Mouse (Mus musculus) CH12.LX (cell line): ENCODE data around the gene Gas6. TPM values are rescaled to one million over a fixed set of nuclear protein-coding genes. Genes with fewer than 3 reads are reported as not detected.
A peak's percentile ranks its signal among the peaks of the same experiment; 100 is the strongest.

ENCODE experiments used
- DNase-seq: peaks from one replicate; pipeline ENCODE4 v3.0.0-alpha.2; 2013; ENCODE audit errors: extremely low read depth
- H3K27ac ChIP-seq: 2 replicates; pipeline ENCODE4 v1.5.1; 2012; ENCODE audit warnings: low read depth, mild to moderate bottlenecking, control low read depth, moderate library complexity; ENCODE audit not compliant: insufficient read depth
- H3K27me3 ChIP-seq: replicated peaks from 2 replicates; pipeline ENCODE3; 2012; ENCODE audit warnings: inconsistent platforms
- H3K36me3 ChIP-seq, 2 experiments: replicated peaks in 1 of 2; 2 replicates each; pipeline versions ENCODE3 to v1.6.1; 2012; ENCODE audit warnings: inconsistent platforms in 1 of 2, low read length in 1 of 2, mild to moderate bottlenecking in 1 of 2, mixed read lengths in 1 of 2, moderate library complexity in 1 of 2; ENCODE audit not compliant: control insufficient read depth in 1 of 2, insufficient read depth in 1 of 2
- H3K4me1 ChIP-seq, 2 experiments: 2 replicates each; pipeline ENCODE4 v1.6.1; 2012; ENCODE audit warnings: inconsistent platforms in 1 of 2, moderate library complexity in 1 of 2; ENCODE audit not compliant: insufficient read depth in 2 of 2, control insufficient read depth in 1 of 2
- H3K4me2 ChIP-seq: 2 replicates; pipeline ENCODE4 v1.6.1; 2012; ENCODE audit warnings: low read depth, mild to moderate bottlenecking, control low read depth; ENCODE audit not compliant: poor library complexity, insufficient read depth, severe bottlenecking
- H3K4me3 ChIP-seq, 3 experiments: fragments of 150-350 bp in 1 of 3; sonication (generic) in 1 of 3; replicated peaks in 1 of 3; 2 replicates each; pipeline versions ENCODE3 to v1.5.1; 2011 to 2012; ENCODE audit warnings: low read depth in 2 of 3, low read length in 2 of 3, mild to moderate bottlenecking in 2 of 3, moderate library complexity in 2 of 3, control low read depth in 1 of 3, improper control_type of control experiment in 1 of 3, inconsistent platforms in 1 of 3, mixed read lengths in 1 of 3; ENCODE audit not compliant: poor library complexity in 1 of 3
- H3K79me2 ChIP-seq: replicated peaks from 2 replicates; pipeline ENCODE4 v1.6.1; 2012; ENCODE audit warnings: mild to moderate bottlenecking, moderate library complexity; ENCODE audit not compliant: control insufficient read depth, poor library complexity, insufficient read depth, severe bottlenecking; ENCODE audit errors: extremely low read depth
- H3K9ac ChIP-seq: 2 replicates; pipeline ENCODE4 v1.6.1; 2012; ENCODE audit warnings: low read depth, mild to moderate bottlenecking, control low read depth, moderate library complexity; ENCODE audit not compliant: insufficient read depth
- H3K9me3 ChIP-seq: replicated peaks from 2 replicates; pipeline ENCODE3; 2012; ENCODE audit warnings: low read length, inconsistent platforms, mixed read lengths
- BHLHE40 ChIP-seq: IDR thresholded peaks from 2 replicates; pipeline ENCODE4 v1.6.1; 2011; ENCODE audit warnings: mild to moderate bottlenecking, low read depth, low read length, improper control_type of control experiment
- CHD1 ChIP-seq: IDR thresholded peaks from 2 replicates; pipeline ENCODE4 v1.6.1; 2012; ENCODE audit warnings: low read depth, low read length, improper control_type of control experiment, inconsistent platforms
- CHD2 ChIP-seq: IDR thresholded peaks from 2 replicates; pipeline ENCODE4 v1.6.1; 2011; ENCODE audit warnings: low read length, improper control_type of control experiment
- CTCF ChIP-seq, 2 experiments: IDR thresholded peaks in 1 of 2; conservative IDR thresholded peaks in 1 of 2; 2 replicates each; pipeline ENCODE4 v1.5.1; 2011 to 2012; ENCODE audit warnings: low read depth in 2 of 2, low read length in 2 of 2, improper control_type of control experiment in 1 of 2, inconsistent platforms in 1 of 2, mild to moderate bottlenecking in 1 of 2, moderate library complexity in 1 of 2
- EP300 ChIP-seq: IDR thresholded peaks from 2 replicates; pipeline ENCODE4 v1.6.1; 2011; ENCODE audit warnings: low read length, improper control_type of control experiment
- HCFC1 ChIP-seq: IDR thresholded peaks from 2 replicates; pipeline ENCODE4 v1.6.1; 2012; ENCODE audit warnings: low read depth, mild to moderate bottlenecking, inconsistent platforms, low read length, improper control_type of control experiment
- IRF4 ChIP-seq: IDR thresholded peaks from 2 replicates; pipeline ENCODE4 v1.6.1; 2014; ENCODE audit warnings: low read depth, mild to moderate bottlenecking, inconsistent platforms, low read length, improper control_type of control experiment
- JUN ChIP-seq: IDR thresholded peaks from 2 replicates; pipeline ENCODE4 v1.6.1; 2011; ENCODE audit warnings: low read depth, mild to moderate bottlenecking, low read length, improper control_type of control experiment, moderate library complexity; ENCODE audit not compliant: insufficient read depth
- MAFK ChIP-seq: IDR thresholded peaks from 2 replicates; pipeline ENCODE4 v1.6.1; 2011; ENCODE audit warnings: low read length, improper control_type of control experiment; ENCODE audit not compliant: insufficient replicate concordance
- MAZ ChIP-seq: IDR thresholded peaks from 2 replicates; pipeline ENCODE4 v1.6.1; 2012; ENCODE audit warnings: low read depth, mild to moderate bottlenecking, inconsistent platforms, low read length, improper control_type of control experiment, moderate library complexity
- NELFE ChIP-seq: IDR thresholded peaks from 2 replicates; pipeline ENCODE4 v1.6.1; 2011; ENCODE audit warnings: low read depth, low read length, improper control_type of control experiment
- POLR2AphosphoS2 ChIP-seq: IDR thresholded peaks from 2 replicates; pipeline ENCODE4 v1.6.1; 2011; ENCODE audit warnings: low read depth, low read length, improper control_type of control experiment
- RCOR1 ChIP-seq: conservative IDR thresholded peaks from 2 replicates; pipeline ENCODE4 v1.6.1; 2012; ENCODE audit warnings: low read depth, mild to moderate bottlenecking, inconsistent platforms, low read length, improper control_type of control experiment
- SMC3 ChIP-seq: IDR thresholded peaks from 2 replicates; pipeline ENCODE4 v1.6.1; 2011; ENCODE audit warnings: low read depth, low read length, improper control_type of control experiment
- USF2 ChIP-seq: conservative IDR thresholded peaks from 2 replicates; pipeline ENCODE4 v1.6.1; 2011; ENCODE audit warnings: low read depth, low read length, improper control_type of control experiment
- ZKSCAN1 ChIP-seq: IDR thresholded peaks from 2 replicates; pipeline ENCODE4 v1.6.1; 2012; ENCODE audit warnings: low read depth, inconsistent platforms, low read length, improper control_type of control experiment, borderline replicate concordance
- ZMIZ1 ChIP-seq: IDR thresholded peaks from 2 replicates; pipeline ENCODE4 v1.6.1; 2012; ENCODE audit warnings: low read depth, mild to moderate bottlenecking, inconsistent platforms, low read length, improper control_type of control experiment
- ZNF384 ChIP-seq: IDR thresholded peaks from 2 replicates; pipeline ENCODE4 v1.6.1; 2012; ENCODE audit warnings: low read depth, low read length, improper control_type of control experiment, inconsistent platforms
- dilution Hi-C: fragments of 300-500 bp; cut with MboI; formaldehyde crosslinking; loops from 2 replicates; pipeline ENCODE4 v1.14.3; 2020; ENCODE audit warnings: low sequenced_read_pairs; ENCODE audit not compliant: extremely low pct_unique_long_range_greater_than_20kb, extremely low pct_ligation_motif_present
- in situ Hi-C: fragments of 300-500 bp; cut with MboI; formaldehyde crosslinking; loops from 3 replicates; pipeline ENCODE4 v1.14.3; 2019; ENCODE audit warnings: low sequenced_read_pairs, low pct_ligation_motif_present, low pct_unique_long_range_greater_than_20kb, mixed read lengths
- polyA plus RNA-seq: library from polyadenylated mRNA; unstranded; fragments of >175 nt; gene quantifications from 2 replicates; pipeline ENCODE4 v1.2.1, GENCODE M21; 2012; ENCODE audit warnings: low read depth; ENCODE audit not compliant: insufficient read length
- total RNA-seq, 2 experiments: library from RNA; depleted of rRNA; stranded (reverse); fragments of 300-350 nt in 1 of 2; fragments of >200 nt in 1 of 2; gene quantifications; 2 replicates each; pipeline ENCODE4 v1.2.3; 2012 to 2014

Gene Gas6
- total and polyA plus RNA-seq, 3 experiments = not detected

DNA sequence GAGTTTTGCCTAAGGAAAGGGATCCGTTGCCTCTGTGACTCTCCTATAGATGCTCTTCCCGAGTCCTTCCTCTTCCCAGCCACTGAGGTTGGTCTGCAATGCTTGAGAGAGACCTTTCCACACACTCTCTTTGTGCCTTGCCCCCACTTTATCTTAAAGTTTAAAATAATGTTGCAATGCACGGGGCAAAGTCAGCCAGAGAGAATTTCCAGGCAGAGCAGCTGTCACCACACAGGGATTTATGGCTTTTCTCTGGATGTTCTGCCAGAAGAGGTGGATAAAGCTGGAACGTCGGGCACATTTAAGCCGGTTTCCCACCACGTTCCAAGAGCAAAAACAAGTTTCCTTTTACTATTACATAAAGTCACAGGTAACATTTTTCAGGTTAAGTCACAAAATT is 27.1 kb upstream of the Gas6 start:
- no peak for DNase-seq
- Histone ChIP-seq H3K27ac (no peak overlapping the region), H3K4me2 (no peak overlapping the region), H3K36me3 (no peaks in the 10 kb centered on the region), H3K9me3 (peaks cover 4% of the 10 kb centered on the region), H3K4me1 (no peaks in the 10 kb centered on the region), H3K9ac (no peak overlapping the region), H3K4me3 (no peak overlapping the region), H3K27me3 (peaks cover 47% of the 10 kb centered on the region), H3K79me2 (no peaks in the 10 kb centered on the region)
- dilution Hi-C loops = no loop called here
- no peak for TF ChIP-seq BHLHE40
- no peak for TF ChIP-seq CHD2
- TF ChIP-seq IRF4 = no peak
- no peak for TF ChIP-seq JUN
- TF ChIP-seq HCFC1 = no peak
- TF ChIP-seq SMC3 = no peak
- no peak for TF ChIP-seq RCOR1
- no peak for TF ChIP-seq CHD1
- in situ Hi-C loops = no loop called here

DNA sequence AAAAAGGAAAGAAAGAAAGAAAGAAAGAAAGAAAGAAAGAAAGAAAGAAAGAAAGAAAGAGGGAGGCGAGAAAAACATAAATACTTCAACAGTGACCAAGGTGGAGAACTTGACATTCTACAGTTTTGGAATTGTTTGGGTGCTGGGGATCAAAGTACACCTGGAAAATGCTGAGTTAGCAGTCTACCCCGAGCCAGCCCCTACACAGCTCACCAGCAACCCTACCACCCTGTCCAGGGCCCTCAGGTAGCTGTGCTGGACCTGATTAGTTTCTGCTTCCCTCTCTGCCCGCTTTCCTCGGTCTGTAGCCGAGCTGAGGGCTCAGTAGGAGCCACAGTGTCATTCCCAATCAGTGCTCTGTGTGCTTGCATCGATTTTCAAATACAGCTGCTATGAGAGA is 26.1 kb upstream of the Gas6 start:
- Histone ChIP-seq H3K36me3 (no peaks in the 10 kb centered on the region), H3K4me1 (no peaks in the 10 kb centered on the region), H3K4me3 (no peak overlapping the region), H3K4me2 (no peak overlapping the region), H3K9me3 (peaks cover 4% of the 10 kb centered on the region), H3K27ac (no peak overlapping the region), H3K9ac (no peak overlapping the region), H3K27me3 (peaks cover 47% of the 10 kb centered on the region), H3K79me2 (no peaks in the 10 kb centered on the region)
- in situ Hi-C loops = no loop called here
- DNase-seq = no peak
- dilution Hi-C loops = no loop called here
- TF ChIP-seq MAZ = no peak
- 0 out of 2 replicates have a peak, but pooled peaks have one; percentile 48 for TF ChIP-seq MAFK

DNA sequence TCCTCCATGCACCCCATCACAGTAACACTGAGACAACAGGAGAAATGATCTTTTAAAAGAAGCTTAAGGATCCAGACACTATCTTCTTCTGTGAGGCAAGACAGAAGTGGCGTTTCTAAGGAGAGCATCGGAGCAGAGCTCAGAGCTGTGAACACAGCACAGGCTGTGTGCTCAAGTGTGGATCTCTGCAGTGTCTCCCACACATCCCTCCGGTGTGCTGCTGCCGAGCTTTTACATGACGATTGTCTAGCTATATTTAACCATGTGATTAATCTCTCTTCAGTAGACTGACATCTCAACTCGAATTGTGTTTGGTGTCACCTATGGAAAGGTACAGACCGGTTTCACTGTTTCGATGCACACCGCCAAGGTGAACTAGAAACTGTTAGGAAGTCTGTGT is 25.2 kb upstream of the Gas6 start:
- in situ Hi-C loops = no loop called here
- Histone ChIP-seq H3K27me3 (peaks cover 48% of the 10 kb centered on the region), H3K9ac (no peak overlapping the region), H3K4me1 (no peaks in the 10 kb centered on the region), H3K9me3 (peaks cover 4% of the 10 kb centered on the region), H3K27ac (no peak overlapping the region), H3K79me2 (no peaks in the 10 kb centered on the region), H3K4me3 (no peak overlapping the region), H3K36me3 (no peaks in the 10 kb centered on the region), H3K4me2 (no peak overlapping the region)
- dilution Hi-C loops = no loop called here
- TF ChIP-seq USF2 (no peak), NELFE (no peak), ZNF384 (no peak), CTCF (conservative IDR thresholded peaks at IDR 0.05 in 1 of 2, IDR thresholded peaks at IDR 0.05 in 1 of 2; ENCODE audit: low read depth in 2 of 2, low read length in 2 of 2) (no peak), ZKSCAN1 (no peak), ZMIZ1 (no peak), POLR2AphosphoS2 (no peak), EP300 (no peak)
- DNase-seq = no peak
